Mouse (Mus musculus) kidney, embryonic 14.5 days (tissue): ENCODE measurements around the gene Fsip1. TPM values are rescaled to one million over a fixed set of nuclear protein-coding genes. Genes with fewer than 3 reads are reported as not detected.

Experiments used
- ATAC-seq: fragments of 200-750 bp; cut with Nextera tagmentation; 2 replicates; pipeline ENCODE4 v1.8.0; 2017; ENCODE audit warnings: moderate number of reproducible peaks, mild to moderate bottlenecking, moderate TSS enrichment, moderate library complexity; ENCODE audit not compliant: low FRiP score, low TSS enrichment
- H3K27ac ChIP-seq: fragments of 300-500 bp; sonication (generic); 2 replicates; pipeline ENCODE4 v1.5.1; 2014; ENCODE audit warnings: low read depth, mild to moderate bottlenecking, low read length, moderate library complexity, mixed read lengths
- H3K27me3 ChIP-seq: fragments of 300-500 bp; sonication (generic); 2 replicates; pipeline ENCODE4 v1.6.1; 2014; ENCODE audit warnings: mild to moderate bottlenecking, low read length; ENCODE audit not compliant: control insufficient read depth, insufficient read depth
- H3K36me3 ChIP-seq: fragments of 300-500 bp; sonication (generic); 2 replicates; pipeline ENCODE4 v1.6.1; 2014; ENCODE audit warnings: low read length, mixed read lengths; ENCODE audit not compliant: control insufficient read depth, insufficient read depth
- H3K4me1 ChIP-seq: fragments of 300-500 bp; sonication (generic); 2 replicates; pipeline ENCODE4 v1.6.1; 2014; ENCODE audit warnings: low read length, mixed read lengths; ENCODE audit not compliant: control insufficient read depth, insufficient read depth
- H3K4me2 ChIP-seq: fragments of 300-500 bp; sonication (generic); replicated peaks from 2 replicates; pipeline ENCODE4 v1.6.1; 2014; ENCODE audit warnings: low read depth, mild to moderate bottlenecking, low read length
- H3K4me3 ChIP-seq: fragments of 300-500 bp; sonication (generic); 2 replicates; pipeline ENCODE4 v1.5.1; 2014; ENCODE audit warnings: mild to moderate bottlenecking, low read length
- H3K9ac ChIP-seq: fragments of 300-500 bp; sonication (generic); 2 replicates; pipeline ENCODE4 v1.6.1; 2014; ENCODE audit warnings: low read depth, mild to moderate bottlenecking, low read length, moderate library complexity
- H3K9me3 ChIP-seq: fragments of 300-500 bp; sonication (generic); 2 replicates; pipeline ENCODE4 v1.6.1; 2016; ENCODE audit warnings: low read length; ENCODE audit not compliant: control insufficient read depth
- WGBS: fragments of 180-500 bp; shearing (Covaris S2); extraction: QIAGEN DNeasy Blood & Tissue Kit; methylation state at CpG from one replicate; pipeline ENCODE4 v1.1.7; 2014; 5-methylcytosine and 5-hydroxymethylcytosine counted together
- polyA plus RNA-seq: library from polyadenylated mRNA; unstranded; fragments of >200 nt; fragmentation: Nextera tagmentation; extraction: Ambion mirVana; gene quantifications from 2 replicates; pipeline ENCODE4 v1.2.1, GENCODE M21; 2014

Fsip1 gene
- polyA plus RNA-seq, 1 experiment from 2014 or later, result 1.7 TPM

DNA sequence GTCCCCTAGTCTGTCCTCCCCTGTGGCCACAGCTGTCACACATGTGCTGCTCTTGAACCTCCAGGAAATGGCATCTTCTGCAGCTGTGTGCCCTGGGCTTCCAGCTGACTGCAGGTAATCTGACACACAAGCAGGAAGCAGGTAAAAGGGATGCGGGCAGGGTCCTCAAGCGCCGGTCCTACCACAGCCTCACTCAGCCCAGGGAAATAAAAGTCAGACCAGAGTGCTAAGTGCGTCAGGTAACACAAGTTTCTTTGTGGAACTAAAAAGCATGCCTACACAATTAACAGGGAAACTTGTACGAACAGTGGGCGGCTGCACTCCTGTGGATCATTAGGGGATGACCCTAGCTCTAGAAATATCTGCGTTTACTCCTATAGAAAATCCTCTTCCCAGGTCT is 20.6 kb downstream of the Fsip1 start:
- Histone ChIP-seq H3K4me3 (no peak overlapping the region), H3K4me2 (no peak overlapping the region), H3K9ac (no peak overlapping the region; the same call in 1 of the 2 replicates), H3K36me3 (no peaks in the 10 kb centered on the region), H3K4me1 (no peaks in the 10 kb centered on the region), H3K9me3 (no peaks in the 10 kb centered on the region), H3K27ac (no peak overlapping the region), H3K27me3 (no peaks in the 10 kb centered on the region)
- 64% methylated on average over 7 of the region's 7 CpGs for WGBS
- ATAC-seq, result no peak

DNA sequence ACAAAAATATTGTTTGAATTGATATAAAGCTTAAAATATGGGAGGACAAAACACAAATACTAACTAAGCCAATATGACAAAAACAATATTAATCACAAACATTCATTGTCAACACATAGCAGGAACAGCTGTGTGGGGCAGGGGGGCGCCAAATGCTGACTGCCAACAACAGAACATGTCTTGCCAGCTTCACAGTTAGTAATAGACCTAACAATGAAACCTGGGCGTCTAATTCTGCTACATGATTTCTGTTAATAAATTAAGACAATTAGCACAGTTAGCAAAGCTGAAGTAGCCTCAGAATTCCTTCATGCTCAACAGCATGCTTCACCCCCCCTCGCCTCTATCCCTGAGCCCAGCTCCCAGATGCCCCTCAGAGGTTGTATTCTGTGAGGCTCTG is 21.2 kb downstream of the Fsip1 start:
- H3K36me3 ChIP-seq, result no peaks in the 10 kb centered on the region
- H3K4me2 ChIP-seq, result no peak overlapping the region
- H3K4me3 ChIP-seq, result no peak overlapping the region
- no peaks in the 10 kb centered on the region for H3K9me3 ChIP-seq
- H3K4me1 ChIP-seq, result no peaks in the 10 kb centered on the region
- H3K9ac ChIP-seq, result no peak overlapping the region
- ATAC-seq, result no peak
- no peaks in the 10 kb centered on the region for H3K27me3 ChIP-seq
- no peak overlapping the region for H3K27ac ChIP-seq
- WGBS, result 81% methylated on average over 3 of the region's 3 CpGs

DNA sequence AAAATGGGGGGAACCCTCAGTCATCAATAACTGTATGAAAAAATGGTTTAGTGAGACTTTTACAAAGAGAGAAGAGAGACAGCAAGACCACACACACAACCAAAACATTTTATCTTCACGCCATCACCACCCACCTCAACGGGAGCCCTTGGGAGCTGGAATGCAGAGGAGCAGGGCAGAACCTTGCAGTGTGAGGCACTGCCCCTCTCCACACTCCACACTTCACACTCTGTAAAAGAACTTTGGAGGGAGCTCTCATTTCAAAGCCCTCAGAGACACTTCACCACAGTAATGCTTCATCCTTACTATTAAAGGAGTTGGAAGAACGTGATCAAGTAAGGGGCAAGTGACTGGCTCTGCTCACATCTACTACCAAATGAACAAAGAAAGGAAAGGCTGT is 26.2 kb downstream of the Fsip1 start:
- WGBS, result 32% methylated on average over 3 of the region's 3 CpGs
- H3K4me2 ChIP-seq, result no peak overlapping the region
- ATAC-seq, result no peak

DNA sequence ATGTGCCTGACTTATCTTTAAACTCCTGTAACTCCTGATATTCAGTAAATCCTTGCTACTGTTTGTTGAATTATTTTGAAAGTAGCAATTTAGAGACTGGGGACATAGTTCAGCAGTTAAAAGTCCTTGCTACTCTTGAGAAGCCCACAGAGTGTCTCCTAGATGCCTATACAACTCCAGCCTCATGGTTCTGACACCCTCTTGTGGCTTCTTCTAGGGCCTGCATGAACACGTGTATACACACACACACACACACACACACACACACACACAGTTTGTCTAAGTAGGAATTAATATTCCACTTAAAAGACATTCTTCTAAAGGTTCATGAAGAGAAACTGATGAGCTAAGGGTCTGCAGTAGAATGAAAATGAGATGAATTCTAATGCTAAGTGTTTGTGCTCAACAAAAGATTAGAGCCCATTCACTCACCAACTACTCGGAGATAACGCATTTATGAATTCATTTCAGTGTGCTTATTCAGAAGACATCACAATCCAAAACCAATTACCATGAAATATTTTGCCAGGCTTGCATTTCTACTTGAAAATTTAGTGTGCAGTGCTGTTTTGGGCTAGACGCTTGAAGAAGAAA is 28.2 kb downstream of the Fsip1 start:
- H3K9ac ChIP-seq, result no peak overlapping the region
- H3K36me3 ChIP-seq, result no peaks in the 10 kb centered on the region
- H3K4me1 ChIP-seq, result no peaks in the 10 kb centered on the region
- no peak overlapping the region for H3K27ac ChIP-seq
- H3K4me3 ChIP-seq, result no peak overlapping the region
- 91% methylated on average over 4 of the region's 4 CpGs for WGBS
- no peak overlapping the region for H3K4me2 ChIP-seq
- no peaks in the 10 kb centered on the region for H3K27me3 ChIP-seq
- ATAC-seq, result no peak
- H3K9me3 ChIP-seq, result no peaks in the 10 kb centered on the region

More for the DNA sequence above, 26.2 kb downstream of the Fsip1 start:
- H3K4me3 ChIP-seq, result no peak overlapping the region
- no peaks in the 10 kb centered on the region for H3K36me3 ChIP-seq
- H3K4me1 ChIP-seq, result no peaks in the 10 kb centered on the region
- no peak overlapping the region for H3K27ac ChIP-seq
- H3K9me3 ChIP-seq, result no peaks in the 10 kb centered on the region
- H3K9ac ChIP-seq, result no peak overlapping the region
- no peaks in the 10 kb centered on the region for H3K27me3 ChIP-seq

DNA sequence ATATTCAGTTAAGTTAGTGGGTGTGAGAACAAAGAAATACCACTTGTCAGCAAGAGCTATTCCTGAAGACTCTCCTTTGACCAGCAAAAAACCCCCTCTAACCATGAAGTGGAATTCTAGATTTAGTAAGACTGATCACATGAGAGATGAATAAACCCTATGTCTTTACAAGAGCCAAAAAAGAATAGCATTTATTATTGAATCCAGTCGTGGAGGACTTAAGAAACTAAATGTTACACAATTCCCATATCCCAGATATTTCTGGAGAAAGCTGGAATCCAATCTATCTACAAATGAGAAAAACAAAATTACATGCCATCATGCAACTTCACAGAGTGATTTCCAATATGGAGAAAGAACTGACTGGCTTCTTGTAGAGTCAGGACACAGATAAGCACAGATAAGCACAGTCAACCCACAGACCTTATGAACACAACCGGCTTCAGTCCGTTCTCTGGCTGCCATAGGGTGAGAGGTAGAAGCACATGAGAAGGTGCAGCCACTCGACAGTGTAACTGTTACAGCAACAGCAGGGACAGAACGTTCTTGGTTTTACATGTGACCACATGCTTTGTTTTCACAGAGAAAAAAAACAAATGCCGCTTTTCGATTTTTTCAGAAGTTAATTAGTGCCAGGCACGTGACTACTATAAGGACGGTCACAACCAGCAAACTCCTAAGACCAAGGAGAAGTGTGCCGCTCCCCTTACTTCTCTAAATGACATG is 31.3 kb downstream of the Fsip1 start:
- Histone ChIP-seq H3K9ac (no peak overlapping the region), H3K27ac (no peak overlapping the region), H3K4me3 (no peak overlapping the region), H3K36me3 (no peaks in the 10 kb centered on the region), H3K4me1 (no peaks in the 10 kb centered on the region), H3K4me2 (no peak overlapping the region), H3K9me3 (no peaks in the 10 kb centered on the region), H3K27me3 (no peaks in the 10 kb centered on the region)
- 82% methylated on average over 10 of the region's 10 CpGs for WGBS
- ATAC-seq, result no peak

DNA sequence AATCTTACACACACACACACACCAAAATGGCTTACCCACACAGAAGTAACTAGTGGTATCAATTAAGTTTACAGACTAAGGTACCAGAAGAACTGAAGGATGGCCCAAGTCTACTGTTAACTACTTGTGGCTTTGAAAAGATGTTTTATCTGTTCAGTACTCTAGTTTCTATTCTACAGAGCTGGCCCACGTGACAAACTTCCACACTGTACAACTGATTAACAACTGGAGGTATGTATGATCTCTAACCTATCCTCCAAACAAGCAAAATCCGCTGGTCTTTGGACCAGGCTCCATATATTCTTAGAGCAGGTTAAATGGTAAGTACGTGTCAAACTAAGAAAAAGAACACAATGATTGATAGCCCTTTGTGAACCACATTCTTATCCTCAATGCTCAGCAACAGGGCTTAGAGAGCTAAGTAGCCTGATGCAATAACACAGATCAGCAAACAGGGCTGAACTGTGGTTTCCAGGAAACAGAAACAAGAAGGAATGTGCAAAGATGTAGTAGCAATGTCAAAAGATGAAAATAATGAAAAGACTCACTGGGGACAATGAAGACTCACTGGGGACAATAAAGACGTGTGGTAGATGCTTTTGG is 38.7 kb downstream of the Fsip1 start:
- H3K36me3 ChIP-seq, result no peaks in the 10 kb centered on the region
- ATAC-seq, result no peak
- no peak overlapping the region for H3K4me3 ChIP-seq
- H3K9ac ChIP-seq, result no peak overlapping the region
- no peak overlapping the region for H3K27ac ChIP-seq
- no peaks in the 10 kb centered on the region for H3K9me3 ChIP-seq
- no peak overlapping the region for H3K4me2 ChIP-seq
- 55% methylated on average over 4 of the region's 4 CpGs for WGBS
- H3K4me1 ChIP-seq, result no peaks in the 10 kb centered on the region
- no peaks in the 10 kb centered on the region for H3K27me3 ChIP-seq

DNA sequence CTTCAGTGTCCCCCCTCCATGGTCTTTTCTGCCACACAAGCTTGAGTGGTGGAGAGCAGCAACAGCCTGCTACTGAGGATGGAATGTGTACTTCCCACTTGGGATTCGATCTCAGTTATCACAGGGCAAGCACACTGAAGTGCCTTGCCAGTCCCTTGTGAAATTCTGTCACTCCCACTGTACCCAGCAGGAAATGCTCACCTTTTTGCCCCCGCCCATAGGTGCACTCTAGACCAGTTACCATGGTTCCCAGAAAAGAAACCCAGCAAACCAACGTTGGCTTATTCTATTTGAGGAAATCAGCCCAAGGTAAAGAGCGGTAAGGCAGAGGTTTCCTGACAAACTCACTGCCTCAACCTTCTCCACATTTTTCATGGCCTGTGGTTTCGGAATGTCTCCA is 47.1 kb downstream of the Fsip1 start:
- Histone ChIP-seq H3K27ac (no peak overlapping the region), H3K4me3 (no peak overlapping the region), H3K4me1 (peaks cover 4% of the 10 kb centered on the region; the same call in 1 of the 2 replicates), H3K9me3 (no peaks in the 10 kb centered on the region), H3K9ac (no peak overlapping the region), H3K27me3 (no peaks in the 10 kb centered on the region), H3K4me2 (no peak overlapping the region), H3K36me3 (no peaks in the 10 kb centered on the region)
- ATAC-seq, result no peak
- 80% methylated on average over 5 of the region's 5 CpGs for WGBS

DNA sequence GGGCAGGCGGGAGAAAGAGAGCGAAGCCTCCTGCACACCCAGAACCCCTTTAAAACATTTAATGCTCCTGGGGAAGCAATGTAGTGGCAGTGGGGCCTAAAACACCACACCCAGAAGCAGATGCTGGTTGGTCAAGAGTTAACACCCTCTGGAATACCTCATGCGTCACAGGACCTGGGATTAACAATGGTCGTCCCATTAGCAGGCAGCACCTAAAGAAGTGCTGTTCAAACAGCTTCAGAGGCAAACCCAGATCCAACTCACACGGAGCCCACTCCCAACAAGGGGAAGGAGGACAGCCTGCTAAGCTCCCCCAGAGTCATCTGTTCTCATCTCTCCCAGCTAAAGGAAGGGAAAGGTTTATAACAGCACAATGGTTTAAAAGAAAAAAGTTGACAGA is 48.1 kb downstream of the Fsip1 start:
- no peak overlapping the region for H3K9ac ChIP-seq
- WGBS, result 18% methylated on average over 5 of the region's 5 CpGs

DNA sequence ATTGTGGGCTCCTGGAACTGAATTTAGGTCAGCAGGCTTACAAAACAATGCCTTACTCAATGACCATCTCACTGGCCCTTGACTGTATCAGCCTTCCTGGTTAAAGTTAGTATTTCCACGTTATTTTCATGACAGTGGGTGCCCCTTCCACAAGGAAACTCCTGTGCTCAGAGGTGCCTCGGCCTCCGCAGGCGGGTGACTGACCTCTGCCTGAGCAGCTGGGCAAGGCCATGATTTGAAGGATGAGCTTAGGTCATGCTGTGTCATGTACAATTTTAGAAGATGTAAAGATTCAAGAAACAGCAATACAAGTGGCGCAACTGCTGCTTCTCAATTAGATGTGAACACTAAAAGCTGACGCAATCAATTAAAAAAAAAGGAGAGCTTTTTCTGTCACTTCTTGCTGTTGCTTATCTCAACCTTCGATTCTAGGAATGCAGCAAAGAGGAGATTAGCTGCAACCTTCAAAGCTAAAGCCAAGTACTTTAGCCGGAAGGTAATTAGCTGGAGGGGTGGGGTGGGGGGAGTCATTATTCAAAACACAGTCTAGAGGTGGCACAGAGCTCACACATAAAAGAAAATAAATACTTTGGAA is 50.7 kb downstream of the Fsip1 start:
- Histone ChIP-seq H3K4me2 (no peak overlapping the region), H3K36me3 (no peaks in the 10 kb centered on the region), H3K9ac (no peak overlapping the region), H3K4me1 (peaks cover 7% of the 10 kb centered on the region; the same call in 1 of the 2 replicates), H3K9me3 (no peaks in the 10 kb centered on the region), H3K27me3 (no peaks in the 10 kb centered on the region), H3K4me3 (no peak overlapping the region), H3K27ac (no peak overlapping the region)
- 40% methylated on average over 8 of the region's 8 CpGs for WGBS
- ATAC-seq, result no peak

More for the DNA sequence above, 48.1 kb downstream of the Fsip1 start:
- Histone ChIP-seq H3K4me3 (no peak overlapping the region), H3K27me3 (no peaks in the 10 kb centered on the region), H3K9me3 (no peaks in the 10 kb centered on the region), H3K36me3 (no peaks in the 10 kb centered on the region), H3K4me2 (no peak overlapping the region), H3K27ac (no peak overlapping the region), H3K4me1 (peaks cover 4% of the 10 kb centered on the region; the same call in 1 of the 2 replicates)
- no peak for ATAC-seq
